Mouse (Mus musculus) cerebellum, postnatal 36 days (tissue): ENCODE measurements at regions not wholly inside any gene's neighbourhood (a gene's known extent, or its start where the extent isn't known, plus 50 kb on each side); places are given as distances from the start of the nearest gene placed in this dataset.
"Not testable (repeated sequence)": the region's sequence is repeated elsewhere in the genome, so short reads cannot be mapped to it uniquely, and the experiment has no call there.

Experiments
- DNase-seq, 2 experiments: peaks; one replicate each; pipeline ENCODE4 v3.0.0; 2021 to 2022; ENCODE audit warnings: mixed read lengths in 2 of 2

GRCm38 (mm10) chr1:168662755-168663284 lies 230.8 kb upstream of the Pbx1 start:
- no peak for DNase-seq

- no peak for DNase-seq
These were observed 228.9 kb upstream of the Pbx1 start for GRCm38 (mm10) chr1:168660956-168661355.

DNA sequence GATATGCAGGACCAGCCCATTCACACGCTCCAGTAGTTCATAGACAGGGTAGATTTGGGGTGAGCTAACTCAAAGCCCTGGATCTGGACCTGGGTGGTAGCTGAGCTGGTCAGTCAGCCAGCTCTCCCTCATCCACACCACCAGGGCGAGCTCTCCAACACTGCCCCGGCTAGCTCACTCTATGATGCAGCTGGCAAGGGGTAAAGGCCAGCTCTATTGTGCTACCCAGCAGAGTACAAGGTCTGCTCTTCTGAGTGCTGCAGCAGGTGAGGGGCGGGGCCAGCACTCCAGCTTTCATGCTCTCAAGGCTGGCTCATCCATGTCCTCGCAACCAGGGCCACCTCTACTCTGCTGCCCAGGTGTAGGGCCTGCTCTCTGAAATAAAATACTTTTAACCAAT lies 227.5 kb upstream of the Pbx1 start:
- no peak for DNase-seq

- DNase-seq, result no peak
These were observed 200.8 kb upstream of the Pbx1 start for GRCm38 (mm10) chr1:168632837-168633236.

- no peak for DNase-seq
These were observed 199.9 kb upstream of the Pbx1 start for GRCm38 (mm10) chr1:168631979-168632378.

- DNase-seq, result not testable (repeated sequence)
These were observed 169.9 kb upstream of the Pbx1 start for GRCm38 (mm10) chr1:168601967-168602366.

DNA sequence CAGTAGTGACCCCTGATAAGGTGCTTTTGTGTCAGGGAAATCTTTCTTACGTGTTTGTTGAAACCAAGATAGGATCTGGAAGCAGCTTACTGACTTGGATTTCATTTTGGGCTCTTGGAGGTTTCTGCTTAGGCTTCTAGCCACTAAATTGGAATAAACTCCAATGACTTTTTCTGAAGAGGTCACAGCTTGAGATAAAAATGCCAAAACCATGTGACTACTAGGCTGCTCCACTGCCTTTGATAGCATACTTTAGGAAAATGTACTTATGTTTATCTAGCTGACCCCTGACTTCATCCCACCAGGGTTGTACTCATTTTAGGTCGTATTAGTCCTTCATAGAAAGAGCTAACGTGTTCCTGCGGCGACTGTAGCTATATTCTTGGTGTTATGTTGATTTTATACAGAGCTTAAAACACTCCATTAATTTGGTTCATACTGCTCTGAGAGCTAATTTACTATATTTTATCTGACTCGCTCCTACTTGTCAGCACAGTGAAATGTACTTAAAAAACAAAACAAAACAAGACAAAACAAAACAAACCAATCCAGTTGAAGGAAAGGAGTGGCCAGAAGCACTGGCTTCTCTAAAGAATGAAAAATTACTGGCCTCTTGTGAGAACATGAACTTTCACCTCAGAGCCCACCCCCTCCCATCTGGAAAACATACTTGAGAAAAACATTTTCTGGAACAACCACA lies 168.5 kb upstream of the Pbx1 start:
- no peak for DNase-seq

GRCm38 (mm10) chr1:168598191-168598667 lies 166.2 kb upstream of the Pbx1 start:
- DNase-seq, result no peak

- DNase-seq, result no peak
These were observed 165.4 kb upstream of the Pbx1 start for GRCm38 (mm10) chr1:168597495-168597894.

DNA sequence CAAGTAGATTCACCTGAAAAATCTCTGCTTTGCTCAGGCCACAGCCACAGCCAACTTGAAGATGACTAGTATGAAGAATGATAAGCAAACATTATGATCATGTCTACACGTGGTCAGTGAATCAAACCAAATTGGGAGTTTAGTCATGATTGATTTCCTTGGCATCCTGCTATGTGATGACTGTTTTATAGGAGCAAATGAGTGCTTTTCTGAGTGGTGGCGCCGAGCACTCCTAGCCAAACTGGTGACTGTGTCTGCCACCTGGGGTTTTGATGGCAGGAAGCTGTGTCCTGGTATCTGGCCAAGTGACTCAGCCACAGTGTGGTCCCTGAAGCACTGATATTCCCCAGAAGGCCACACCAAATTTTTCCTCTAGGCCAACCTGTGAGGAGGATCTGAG lies 152.1 kb upstream of the Pbx1 start:
- DNase-seq, result peak; percentile 7 to 14

DNA sequence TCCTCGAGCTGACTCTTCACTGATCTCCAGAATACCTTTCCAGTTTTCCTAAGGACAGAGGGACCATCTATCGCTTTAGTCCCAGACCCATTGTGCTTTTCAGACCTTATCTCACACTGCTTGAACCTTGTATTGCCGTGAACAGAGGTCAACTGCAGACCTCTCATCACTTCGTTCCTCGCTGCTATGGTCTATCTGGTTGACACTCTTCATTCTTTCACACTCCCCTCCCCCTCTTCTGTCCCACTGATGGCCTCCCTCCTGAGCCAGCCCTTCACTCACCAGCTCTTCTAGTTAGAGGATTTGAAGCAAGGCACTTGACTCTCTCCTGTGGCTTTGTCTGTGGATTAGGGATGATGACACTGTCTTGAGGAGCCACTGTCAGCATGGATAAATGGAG lies 150.4 kb upstream of the Pbx1 start:
- no peak for DNase-seq

DNA sequence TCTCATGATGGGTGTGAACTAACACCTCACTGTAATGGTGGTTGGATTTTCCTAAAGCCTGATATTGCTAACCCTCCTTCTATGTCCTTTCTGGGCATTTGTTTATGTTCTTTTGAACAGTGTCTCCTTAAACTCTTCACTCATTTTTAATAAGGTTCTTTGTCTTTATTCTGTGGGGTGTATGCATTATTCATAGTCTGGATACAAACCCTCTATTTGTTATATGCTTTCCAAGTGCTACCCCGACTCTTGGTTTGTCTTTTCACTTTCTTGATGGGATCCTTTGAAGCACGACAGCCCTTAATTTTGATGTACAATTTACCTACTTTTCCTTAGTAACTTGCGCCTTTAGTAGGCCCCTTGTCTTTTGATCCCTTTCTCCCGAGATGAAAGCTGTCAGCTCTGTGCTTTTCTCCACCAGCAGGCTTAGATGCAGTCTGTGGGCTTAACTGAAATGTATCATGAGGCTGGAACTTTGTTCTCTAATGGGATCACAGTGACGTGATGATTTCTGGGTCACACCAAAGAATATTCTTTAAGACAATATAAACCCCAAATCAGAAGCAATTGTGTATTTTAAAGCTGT lies 138.0 kb upstream of the Pbx1 start:
- DNase-seq, result no peak

DNA sequence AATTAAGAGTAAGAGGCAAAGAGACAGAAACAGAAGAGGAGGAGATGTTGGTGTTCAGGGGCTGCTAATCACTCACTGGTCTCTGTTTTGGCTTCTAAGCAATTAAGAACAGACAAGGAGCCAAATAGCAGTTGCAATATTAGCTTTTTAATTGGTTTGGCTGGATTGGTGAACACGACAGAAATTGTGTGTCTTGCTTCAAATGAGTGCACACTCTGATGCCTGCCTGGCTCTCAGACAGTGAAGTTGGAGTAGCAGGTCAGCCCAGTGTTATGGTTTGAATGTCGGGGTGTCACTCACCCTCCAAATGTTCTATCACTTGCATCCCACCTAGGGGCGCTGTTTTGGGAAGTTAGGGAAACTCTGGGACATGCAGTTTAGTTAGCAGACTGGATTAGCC lies 120.3 kb upstream of the Pbx1 start:
- DNase-seq, result no peak

DNA sequence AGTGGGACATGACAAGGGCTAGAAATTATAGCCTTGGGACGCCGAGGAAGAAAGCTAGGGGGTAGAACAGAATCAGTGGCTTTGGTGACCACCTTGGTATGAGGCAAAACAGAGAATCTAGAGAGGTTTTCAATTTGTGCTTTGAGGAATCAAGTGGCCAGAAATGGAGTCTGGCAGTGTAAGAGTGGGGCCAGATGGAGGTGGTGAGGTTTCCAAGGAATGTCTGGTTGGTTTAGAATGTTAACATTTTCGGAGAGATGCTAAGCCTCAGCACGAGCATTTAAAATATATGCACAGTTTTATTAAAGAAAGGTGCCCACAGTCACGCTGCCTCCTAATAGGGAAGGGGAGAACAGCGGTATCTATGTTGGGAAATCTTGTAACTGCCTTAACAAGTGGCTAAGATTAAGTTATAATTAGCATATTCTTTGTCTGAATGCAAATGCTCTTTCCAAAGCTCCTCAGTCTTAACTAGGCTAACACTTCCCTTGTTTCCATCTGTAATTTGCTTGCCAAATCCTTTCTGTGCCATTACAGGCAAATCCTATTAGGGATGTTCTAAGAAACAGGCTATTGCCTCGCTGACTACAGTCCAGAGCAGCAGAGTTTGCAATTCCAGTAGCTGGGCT lies 117.9 kb upstream of the Pbx1 start:
- DNase-seq, result no peak

DNA sequence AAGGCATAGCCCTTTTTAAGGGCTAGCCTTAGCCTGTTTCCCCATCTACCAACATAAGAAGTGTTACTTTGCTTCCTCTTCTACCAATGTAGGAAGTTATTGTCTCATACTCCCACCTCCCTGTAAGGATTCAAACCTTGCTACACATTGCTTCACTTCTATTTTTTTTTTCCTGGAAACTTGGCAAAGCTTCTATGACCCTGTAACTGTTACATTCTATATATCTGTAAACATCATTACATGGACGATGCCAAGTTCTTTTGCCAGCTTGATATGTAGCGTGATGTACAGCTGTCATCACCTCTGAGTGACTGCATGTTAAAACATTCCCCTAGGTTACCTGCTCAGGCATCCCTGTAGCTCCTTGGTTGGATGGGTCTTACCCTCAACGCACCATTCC lies 114.1 kb upstream of the Pbx1 start:
- no peak for DNase-seq

GRCm38 (mm10) chr1:168545072-168545780 lies 113.2 kb upstream of the Pbx1 start:
- no peak for DNase-seq

DNA sequence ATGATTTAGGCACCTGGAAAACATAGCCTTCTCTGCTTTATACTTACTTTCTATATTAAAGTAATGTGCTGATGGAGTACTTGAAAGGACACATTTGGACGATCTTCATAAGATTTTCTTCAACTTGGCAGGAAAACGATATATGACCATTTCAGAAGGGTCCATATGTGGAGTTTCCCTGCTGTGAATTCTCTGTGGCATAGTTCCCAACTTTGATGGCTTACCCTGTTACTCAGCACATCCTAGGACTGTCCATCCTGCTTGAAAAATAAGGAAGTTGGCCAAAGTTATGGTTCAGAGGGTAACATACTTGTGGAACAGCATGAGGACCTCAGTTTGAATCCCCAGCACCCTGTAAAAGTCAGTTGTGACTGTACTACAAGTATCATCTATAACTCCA lies 109.2 kb upstream of the Pbx1 start:
- DNase-seq, result no peak

DNA sequence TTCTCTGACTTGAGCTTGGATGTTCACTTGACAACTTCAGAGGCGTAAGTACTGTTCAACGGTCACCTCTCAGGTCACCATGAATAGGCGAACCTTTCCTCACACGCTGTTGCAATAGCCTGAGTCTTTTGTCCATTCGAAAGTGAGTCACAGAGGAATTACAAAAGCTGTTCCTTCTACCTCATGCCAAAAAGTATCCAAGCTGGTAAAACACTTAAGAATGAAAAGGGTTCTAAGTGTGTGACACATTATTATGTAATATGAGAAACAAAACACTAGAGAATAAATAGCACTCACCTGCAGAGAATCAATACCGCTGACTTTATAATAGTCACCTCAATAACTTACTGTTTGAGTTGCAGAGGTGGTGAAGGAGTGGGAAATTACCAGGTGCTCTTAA lies 86.0 kb upstream of the Pbx1 start:
- DNase-seq, result no peak

DNA sequence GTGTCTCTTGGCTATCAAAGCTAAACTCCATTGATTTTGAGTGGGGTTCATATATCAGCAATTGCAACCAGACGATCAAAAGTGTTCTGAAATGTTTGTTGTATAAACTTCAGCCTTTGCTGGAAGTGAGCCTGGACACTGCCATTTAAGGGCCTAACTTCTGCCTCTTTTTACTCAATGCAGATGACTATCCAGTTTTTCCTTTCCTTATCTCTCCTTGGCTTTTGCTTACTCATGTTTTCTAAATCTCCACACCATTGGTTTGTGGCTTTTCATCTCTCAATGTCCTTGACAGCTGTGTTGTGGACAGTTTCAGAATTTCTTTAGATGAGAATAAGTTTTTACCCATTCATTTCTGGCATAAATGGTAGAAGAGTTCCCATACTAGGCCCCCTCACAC lies 74.3 kb upstream of the Pbx1 start:
- no peak for DNase-seq

- DNase-seq, result no peak
These were observed 72.7 kb upstream of the Pbx1 start for GRCm38 (mm10) chr1:168504773-168505172.

DNA sequence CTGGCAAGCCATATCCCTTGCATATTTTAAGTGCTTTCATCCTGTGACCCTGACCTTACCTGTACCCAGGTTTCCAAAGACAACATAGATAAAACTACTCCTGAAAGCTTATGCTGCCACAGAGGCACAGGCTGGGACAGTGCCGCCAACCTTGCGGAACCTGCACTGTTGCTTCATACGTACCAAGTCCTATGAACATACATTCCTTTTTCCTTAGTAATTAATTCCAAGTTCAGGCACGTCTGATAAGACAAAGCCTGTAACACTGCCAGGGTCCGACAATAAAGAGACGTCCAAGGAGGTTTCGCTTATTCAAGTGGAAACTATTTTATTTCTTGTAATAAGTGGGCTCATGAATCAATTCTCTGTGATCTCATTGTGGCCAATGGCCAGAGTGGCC lies 70.2 kb upstream of the Pbx1 start:
- DNase-seq, result no peak

DNA sequence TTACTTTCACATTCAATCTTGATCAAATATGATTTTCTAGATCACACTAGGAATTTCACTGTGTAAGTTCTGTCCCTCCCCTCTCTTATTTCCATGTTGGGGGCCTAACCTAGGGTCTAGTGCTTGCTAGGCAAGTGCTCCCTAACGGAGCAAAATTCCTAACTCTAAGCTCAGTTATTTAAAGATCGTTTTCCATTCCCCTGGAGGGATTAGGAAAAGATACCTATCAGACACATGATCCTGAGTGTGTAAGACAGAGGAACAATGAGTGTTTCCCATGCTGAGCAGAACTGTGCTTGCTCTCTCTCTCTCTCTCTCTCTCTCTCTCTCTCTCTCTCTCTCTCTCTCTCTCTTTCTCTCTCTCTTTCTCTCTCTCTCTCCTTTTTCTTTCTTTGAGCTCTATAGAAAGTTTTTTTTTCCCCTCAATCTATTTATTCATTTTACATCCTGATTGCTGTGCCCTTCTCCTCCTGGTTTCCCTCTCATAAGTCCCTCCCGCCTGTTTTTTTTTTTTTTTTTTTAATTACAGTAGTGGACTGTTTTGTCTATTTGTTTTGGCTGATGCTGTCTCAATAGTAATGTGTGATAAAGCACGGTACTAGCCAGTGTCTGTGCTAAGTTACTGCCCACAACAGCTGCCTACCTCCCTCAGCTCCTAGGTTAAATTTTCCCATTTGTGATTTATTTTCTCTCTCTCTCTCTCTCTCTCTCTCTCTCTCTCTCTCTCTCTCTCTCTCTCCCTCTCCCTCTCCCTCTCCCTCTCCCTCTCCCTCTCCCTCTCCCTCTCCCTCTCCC lies 69.5 kb upstream of the Pbx1 start:
- DNase-seq, result no peak

DNA sequence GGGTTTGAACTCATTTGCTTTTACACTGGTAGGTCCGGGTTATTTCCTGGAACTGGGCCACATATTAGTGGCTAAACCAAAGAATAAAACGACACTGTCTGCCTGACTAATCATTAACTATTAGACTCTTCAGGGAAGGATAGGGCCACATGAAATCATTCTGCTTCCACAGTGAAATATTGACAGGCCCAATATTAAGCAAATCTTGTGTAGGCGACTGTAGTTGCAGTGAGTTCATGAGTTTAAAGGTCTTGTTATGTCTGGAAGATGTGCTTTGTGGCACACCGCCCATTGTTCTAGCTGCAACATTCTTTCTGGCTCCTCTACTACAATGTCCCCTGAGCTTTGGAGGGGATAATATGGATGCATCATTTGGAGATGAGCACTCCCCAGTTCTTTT lies 65.7 kb upstream of the Pbx1 start:
- no peak for DNase-seq
